Mouse (Mus musculus) C3H10T1/2 (cell line): ENCODE results near the gene Tspan33. TPM values are rescaled to one million over a fixed set of nuclear protein-coding genes. Genes with fewer than 3 reads are reported as not detected.

Experiments used
- polyA plus RNA-seq, 2 experiments: library from polyadenylated mRNA; unstranded; fragments of >200 nt; fragmentation: generic; extraction: Trizol; gene quantifications; one replicate each; pipeline ENCODE4 v1.2.1; 2012; ENCODE audit warnings: missing spikeins in 2 of 2

Tspan33 gene
- under 1 TPM; 0.01 to 0.04 TPM for polyA plus RNA-seq

GRCm38 (mm10) chr6:29693953-29694352, at the start of gene Tspan33:
Gene Tspan33 (plus strand): TSS chr6:29694222.

GRCm38 (mm10) chr6:29735336-29735688, 41.3 kb downstream of the Tspan33 start, which contains the start of gene Smo:
Gene Smo (plus strand): TSS chr6:29735503.

Other genes with a start within 250 kb of the Tspan33 start
- gene Atp6v1f, start 226.5 kb upstream of the Tspan33 start, polyA plus RNA-seq = 100 to 1,000 TPM; 152 to 287 TPM
- gene Atp6v1fnb, start 222.8 kb upstream of the Tspan33 start, polyA plus RNA-seq = not detected
- gene Kcp, start 186.3 kb upstream of the Tspan33 start, polyA plus RNA-seq = under 1 TPM; 0.06 to 0.08 TPM
- gene Irf5, start 167.6 kb upstream of the Tspan33 start, polyA plus RNA-seq = under 1 TPM; 0.11 to 0.18 TPM
- 10 to 100 TPM in 1 of 2 experiments, 1 to 10 TPM in 1; 8.4 to 29.8 TPM for gene Tnpo3, start 84.3 kb upstream of the Tspan33 start, polyA plus RNA-seq
- 100 to 1,000 TPM in 1 of 2 experiments, 10 to 100 TPM in 1; 38.4 to 105 TPM for gene Smo, start 41.3 kb downstream of the Tspan33 start, polyA plus RNA-seq
- 1 to 10 TPM; 1.0 to 4.8 TPM for gene Ahcyl2, start 73.8 kb downstream of the Tspan33 start, polyA plus RNA-seq
- under 1 TPM; 0.01 to 0.05 TPM for gene Strip2, start 222.8 kb downstream of the Tspan33 start, polyA plus RNA-seq